Mouse (Mus musculus) C2C12 (cell line): ENCODE measurements at regions not wholly inside any gene's neighbourhood (a gene's known extent, or its start where the extent isn't known, plus 50 kb on each side); places are given as distances from the start of the nearest gene placed in this dataset.

Experiments
- CTCF ChIP-seq: IDR thresholded peaks from one replicate; pipeline ENCODE4 v1.5.1; 2011; ENCODE audit not compliant: control insufficient read depth, insufficient read depth, insufficient read length
- MYOG ChIP-seq: IDR thresholded peaks from one replicate; pipeline ENCODE4 v1.6.1; 2011; ENCODE audit not compliant: control insufficient read depth, insufficient read length; ENCODE audit errors: extremely low read depth
- USF1 ChIP-seq: IDR thresholded peaks from one replicate; pipeline ENCODE4 v1.6.1; 2011; ENCODE audit warnings: low read depth, mild to moderate bottlenecking, control low read depth, moderate library complexity

DNA sequence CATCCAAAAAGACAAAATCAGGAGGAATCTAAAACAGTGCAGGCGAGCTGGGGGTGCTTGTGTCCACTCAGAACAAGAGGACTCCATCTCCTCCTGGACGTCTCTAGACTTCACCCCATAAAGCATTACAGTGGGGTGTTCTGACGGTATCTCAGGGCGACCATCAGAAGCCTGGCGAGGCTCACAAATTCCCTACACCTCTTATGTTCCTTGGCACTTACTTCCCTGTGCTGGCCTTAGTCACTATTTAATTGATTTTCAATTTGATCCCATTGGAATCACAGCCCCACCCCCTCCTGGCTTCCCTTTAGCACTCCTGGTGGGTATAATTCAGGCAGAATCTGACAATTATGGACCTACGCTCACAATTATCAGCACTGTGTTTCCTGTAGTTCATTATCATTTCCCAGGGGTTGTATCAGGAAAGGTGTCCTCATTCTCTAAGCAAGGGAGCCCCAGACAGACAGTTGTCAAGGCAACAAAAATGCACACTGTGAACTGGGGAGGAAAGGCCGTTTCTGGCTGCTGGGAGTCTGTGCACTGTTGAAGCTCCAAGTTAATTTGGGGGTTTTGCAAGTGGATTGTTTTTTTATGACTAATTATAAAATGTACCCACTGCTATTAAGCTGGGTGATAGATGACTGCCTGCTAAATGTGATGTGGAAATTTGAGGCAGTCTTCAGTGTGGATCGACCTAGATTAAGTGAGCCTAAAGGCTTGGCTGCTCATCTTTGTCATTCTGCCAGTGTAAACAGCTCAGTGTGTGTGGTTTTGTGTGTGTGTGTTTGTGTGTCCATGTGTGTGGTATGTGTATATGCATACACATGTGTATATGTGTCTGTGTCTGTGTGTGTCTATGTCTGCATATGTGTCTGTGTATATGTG lies 115.6 kb upstream of the Kcnj15 start:
- TF ChIP-seq USF1 = no peak
- no peak for TF ChIP-seq MYOG
- TF ChIP-seq CTCF = no peak
